In genomic region chr1:133423543-133424480, GRCm38 (mm10) we compare ENCODE assay signal across 8 mouse cellular contexts. TPM values are rescaled to one million over a fixed set of nuclear protein-coding genes. Genes with fewer than 3 reads are reported as not detected.
A peak's percentile ranks its signal among the peaks of the same experiment; 100 is the strongest.
DNase-seq lines count a peak whose midpoint lies in the region; ATAC-seq and TF ChIP-seq lines count a peak whose summit lies in the region.

TSS of gene Sox13 (minus strand) at chr1:133424377.

- under 1% methylated on average over 122 of the region's 128 CpGs for WGBS in forebrain, embryonic 11.5 days
- 1% methylated on average over 97 of the region's 128 CpGs for WGBS in heart, postnatal 0 days
- 1% methylated on average over 113 of the region's 128 CpGs for WGBS in large intestine, adult 2 months
- WGBS in lung, postnatal 0 days, result 3% methylated on average over 59 of the region's 128 CpGs

- peak within 1 kb of the TSS; percentile 83 for H3K4me2 ChIP-seq in forebrain, embryonic 11.5 days (ENCODE audit: low read depth, low read length, severe bottlenecking)
- H3K4me2 ChIP-seq in heart, postnatal 0 days (ENCODE audit: low read depth, low read length), result peak within 1 kb of the TSS; percentile 98
- peak within 1 kb of the TSS; percentile 99 for H3K4me2 ChIP-seq in lung, postnatal 0 days (replicated peaks; ENCODE audit: low read depth, low read length)

- H3K4me3 ChIP-seq in C2C12 (ENCODE audit: insufficient read depth, poor library complexity, severe bottlenecking), result peak within 1 kb of the TSS; percentile 18
- H3K4me3 ChIP-seq in forebrain, embryonic 11.5 days (ENCODE audit: low read depth, low read length), result peak within 1 kb of the TSS; percentile 85
- H3K4me3 ChIP-seq in heart, postnatal 0 days (ENCODE audit: low read depth, low read length), result peak within 1 kb of the TSS; percentile 79
- peak within 1 kb of the TSS; percentile 79 for H3K4me3 ChIP-seq in lung, postnatal 0 days (ENCODE audit: low read depth, low read length)

- no peaks in the 10 kb centered on the region for H3K79me3 ChIP-seq in C2C12 (ENCODE audit: low read depth)

- H3K79me2 ChIP-seq in C2C12 (ENCODE audit: control insufficient read depth, insufficient read depth), result no peaks in the 10 kb centered on the region

- no peaks in the 10 kb centered on the region for H3K36me3 ChIP-seq in C2C12 (ENCODE audit: control insufficient read depth, insufficient read depth)
- H3K36me3 ChIP-seq in forebrain, embryonic 11.5 days (ENCODE audit: control insufficient read depth, insufficient read depth, low read length), result no peaks in the 10 kb centered on the region
- H3K36me3 ChIP-seq in heart, postnatal 0 days (replicated peaks; ENCODE audit: control insufficient read depth, insufficient read depth, low read length), result no peaks in the 10 kb centered on the region
- H3K36me3 ChIP-seq in lung, postnatal 0 days (ENCODE audit: insufficient read depth, low read length), result no peaks in the 10 kb centered on the region

- peak; percentile 82 for DNase-seq in adrenal gland, postnatal 14 days
- DNase-seq in forebrain, embryonic 11.5 days (ENCODE audit: low spot score), result peak; percentile 88
- peak; percentile 35 for DNase-seq in heart, postnatal 0 days (ENCODE audit: low spot score)
- no peak for DNase-seq in large intestine, adult 2 months (ENCODE audit: low read depth, low spot score)
- DNase-seq in lung, postnatal 0 days (ENCODE audit: low spot score), result peak; percentile 82
- peak; percentile 74 for DNase-seq in retina, embryonic 14.5 days (ENCODE audit: low spot score)
- no peak for DNase-seq in c-Kit-positive CD71-positive TER-119-positive erythroid progenitor cells, embryonic 14.5 days (ENCODE audit: low spot score)

- H3K27ac ChIP-seq in forebrain, embryonic 11.5 days (ENCODE audit: low read depth, low read length), result peak within 1 kb of the TSS; percentile 84
- H3K27ac ChIP-seq in heart, postnatal 0 days (ENCODE audit: low read depth), result peak within 1 kb of the TSS; percentile 90
- H3K27ac ChIP-seq in lung, postnatal 0 days (ENCODE audit: low read length), result peak within 1 kb of the TSS; percentile 87

- no peak for TF ChIP-seq EP300 in heart, postnatal 0 days (IDR thresholded peaks at IDR 0.05; ENCODE audit: low read depth)
- no peak for TF ChIP-seq EP300 in lung, postnatal 0 days (IDR thresholded peaks at IDR 0.05)

- TF ChIP-seq CTCF in C2C12 (IDR thresholded peaks at IDR 0.05; ENCODE audit: control insufficient read depth, insufficient read depth, insufficient read length), result no peak
- TF ChIP-seq CTCF in heart, postnatal 0 days (IDR thresholded peaks at IDR 0.05; ENCODE audit: low read depth), result no peak
- no peak for TF ChIP-seq CTCF in lung, postnatal 0 days (IDR thresholded peaks at IDR 0.05)

- peaks cover 56% of the 10 kb centered on the region for H3K27me3 ChIP-seq in C2C12 (ENCODE audit: control insufficient read depth, insufficient read depth, insufficient read length)
- no peaks in the 10 kb centered on the region for H3K27me3 ChIP-seq in forebrain, embryonic 11.5 days (ENCODE audit: control insufficient read depth, insufficient read depth, low read length)
- peaks cover 12% of the 10 kb centered on the region; the same call in 1 of the 2 replicates for H3K27me3 ChIP-seq in heart, postnatal 0 days (ENCODE audit: control insufficient read depth, insufficient read depth, low read length)
- H3K27me3 ChIP-seq in lung, postnatal 0 days (replicated peaks; ENCODE audit: insufficient read depth, low read length), result no peaks in the 10 kb centered on the region

- peaks cover 8% of the 10 kb centered on the region; the same call in 1 of the 2 replicates for H3K4me1 ChIP-seq in forebrain, embryonic 11.5 days (replicated peaks; ENCODE audit: control insufficient read depth, insufficient read depth, low read length)
- peaks cover 6% of the 10 kb centered on the region; the same call in 1 of the 2 replicates for H3K4me1 ChIP-seq in heart, postnatal 0 days (ENCODE audit: control insufficient read depth, insufficient read depth)
- peaks cover 8% of the 10 kb centered on the region for H3K4me1 ChIP-seq in lung, postnatal 0 days (ENCODE audit: insufficient read depth, low read depth, low read length)

- peak within 1 kb of the TSS; percentile 82 for H3K9ac ChIP-seq in forebrain, embryonic 11.5 days (ENCODE audit: low read length)
- peak within 1 kb of the TSS; percentile 89 for H3K9ac ChIP-seq in heart, postnatal 0 days (replicated peaks; ENCODE audit: low read depth, low read length)
- H3K9ac ChIP-seq in lung, postnatal 0 days (replicated peaks; ENCODE audit: low read depth), result peak within 1 kb of the TSS; percentile 86

- H3K9me3 ChIP-seq in forebrain, embryonic 11.5 days (ENCODE audit: control insufficient read depth, low read length), result no peaks in the 10 kb centered on the region
- no peaks in the 10 kb centered on the region for H3K9me3 ChIP-seq in heart, postnatal 0 days (replicated peaks; ENCODE audit: control insufficient read depth, low read length)
- H3K9me3 ChIP-seq in lung, postnatal 0 days (ENCODE audit: low read length), result no peaks in the 10 kb centered on the region

- peak within 1 kb of the TSS; percentile 55 for H3ac ChIP-seq in C2C12 (ENCODE audit: control insufficient read depth, insufficient read length, low read depth)

- peak; percentile 83 for ATAC-seq in forebrain, embryonic 11.5 days (replicated peaks; ENCODE audit: low FRiP score)
- ATAC-seq in heart, postnatal 0 days (ENCODE audit: insufficient read depth, low read depth), result peak; percentile 75
- peak; percentile 80 for ATAC-seq in lung, postnatal 0 days

TF ChIP-seq in C2C12, 6 proteins besides CTCF, POLR2A, EP300 and RAD21:
- TF ChIP-seq CEBPB (IDR thresholded peaks at IDR 0.05; ENCODE audit: low read depth), result no peak

RNA-seq across cellular contexts. Expression of gene Sox13, which starts in this region (rescaled TPM):
- 0.26 TPM for polyA plus RNA-seq in C2C12 (2012; fragmentation: generic; extraction: Trizol)
- 19.3 and 20.0 TPM in 2 replicates for total RNA-seq in adrenal gland, postnatal 14 days (2021)
- polyA plus RNA-seq in forebrain, embryonic 11.5 days (2014; fragmentation: Nextera tagmentation; extraction: Ambion mirVana), result 12.3 TPM in 2 replicates
- 8.5 and 17.9 TPM in 2 replicates for total RNA-seq in heart, postnatal 0 days (2014; rRNA removed; ENCODE audit: low replicate concordance)
- polyA plus RNA-seq in heart, postnatal 0 days (2015; fragmentation: Nextera tagmentation; extraction: Ambion mirVana), result 3.0 and 3.3 TPM in 2 replicates
- 52.1 and 79.5 TPM in 2 replicates for polyA plus RNA-seq in large intestine, adult 2 months (2012; rRNA removed)
- 13.8 and 14.8 TPM in 2 replicates for polyA plus RNA-seq in lung, postnatal 0 days (2015; fragmentation: Nextera tagmentation; extraction: Ambion mirVana)

Comparison
In these comparisons a context has a peak if more than half of its experiments do, and no peak if none do; other contexts are left out.
1. H3K4me3 ChIP-seq: peak in every context shown above with its lines; median percentile 85 in forebrain, embryonic 11.5 days; 79 in heart, postnatal 0 days; 79 in lung, postnatal 0 days; 18 in C2C12.
2. DNase-seq: peak in adrenal gland, postnatal 14 days (single experiment), forebrain, embryonic 11.5 days (single experiment), heart, postnatal 0 days (single experiment), lung, postnatal 0 days (single experiment) and retina, embryonic 14.5 days (single experiment); none in large intestine, adult 2 months (single experiment) and c-Kit-positive CD71-positive TER-119-positive erythroid progenitor cells, embryonic 14.5 days (single experiment).
3. Peak in every context shown above with its lines, with median percentiles within 50 percentile points of each other: ATAC-seq, H3K27ac ChIP-seq, H3K4me2 ChIP-seq and H3K9ac ChIP-seq.